Mouse (Mus musculus) kidney, embryonic 16.5 days (tissue): ENCODE measurements around the gene Gm49318. TPM values are rescaled to one million over a fixed set of nuclear protein-coding genes. Genes with fewer than 3 reads are reported as not detected.

Source experiments
- ATAC-seq: fragments of 200-750 bp; cut with Nextera tagmentation; 2 replicates; pipeline ENCODE4 v1.8.0; 2017; ENCODE audit warnings: moderate TSS enrichment; ENCODE audit not compliant: low FRiP score, low TSS enrichment
- H3K27ac ChIP-seq: fragments of 300-500 bp; sonication (generic); 2 replicates; pipeline ENCODE4 v1.5.1; 2014; ENCODE audit warnings: low read length
- H3K27me3 ChIP-seq: fragments of 300-500 bp; sonication (generic); 2 replicates; pipeline ENCODE4 v1.6.1; 2014; ENCODE audit warnings: low read length, control low read depth, mixed read lengths; ENCODE audit not compliant: insufficient read depth
- H3K36me3 ChIP-seq: fragments of 300-500 bp; sonication (generic); 2 replicates; pipeline ENCODE4 v1.6.1; 2014; ENCODE audit warnings: low read length, control low read depth, mixed read lengths; ENCODE audit not compliant: insufficient read depth
- H3K4me1 ChIP-seq: fragments of 300-500 bp; sonication (generic); 2 replicates; pipeline ENCODE4 v1.6.1; 2014; ENCODE audit warnings: low read length, control low read depth, mixed read lengths; ENCODE audit not compliant: insufficient read depth
- H3K4me2 ChIP-seq: fragments of 300-500 bp; sonication (generic); replicated peaks from 2 replicates; pipeline ENCODE4 v1.6.1; 2014; ENCODE audit warnings: low read depth, low read length
- H3K4me3 ChIP-seq: fragments of 300-500 bp; sonication (generic); 2 replicates; pipeline ENCODE4 v1.5.1; 2014; ENCODE audit warnings: mild to moderate bottlenecking, low read length
- H3K9ac ChIP-seq: fragments of 300-500 bp; sonication (generic); replicated peaks from 2 replicates; pipeline ENCODE4 v1.6.1; 2014; ENCODE audit warnings: low read length
- H3K9me3 ChIP-seq: fragments of 300-500 bp; sonication (generic); 2 replicates; pipeline ENCODE4 v1.6.1; 2016; ENCODE audit warnings: low read length, control low read depth
- WGBS: fragments of 180-500 bp; shearing (Covaris S2); extraction: QIAGEN DNeasy Blood & Tissue Kit; methylation state at CpG from one replicate; pipeline ENCODE4 v1.1.7; 2014; 5-methylcytosine and 5-hydroxymethylcytosine counted together
- polyA plus RNA-seq: library from polyadenylated mRNA; unstranded; fragments of >200 nt; fragmentation: Nextera tagmentation; extraction: Ambion mirVana; gene quantifications from 2 replicates; pipeline ENCODE4 v1.2.1, GENCODE M21; 2015

Gene Gm49318
- polyA plus RNA-seq, 1 experiment from 2014 or later: not detected

DNA sequence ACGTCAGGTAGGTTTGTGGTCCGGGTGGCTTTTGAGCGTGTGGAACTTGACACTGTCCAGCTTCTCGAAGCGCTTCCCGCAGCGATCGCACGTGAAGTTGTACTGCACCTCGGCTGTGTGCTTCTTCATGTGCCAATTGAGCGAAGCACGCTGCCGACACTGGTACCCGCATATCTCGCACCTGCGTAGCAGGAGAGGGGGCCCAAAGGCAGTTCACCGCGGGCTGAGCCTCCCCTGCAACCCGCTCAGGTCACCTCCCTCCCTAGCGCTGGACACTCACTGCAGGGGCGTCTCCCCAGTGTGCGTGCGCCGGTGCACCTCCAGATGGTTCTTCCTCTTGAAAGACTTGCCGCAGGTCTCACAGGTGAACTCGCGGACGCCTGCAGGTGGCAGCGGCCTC lies 15.3 kb downstream of the Gm49318 start:
- peaks cover 21% of the 10 kb centered on the region for H3K36me3 ChIP-seq
- ATAC-seq: no peak
- H3K4me2 ChIP-seq: no peak overlapping the region
- H3K4me3 ChIP-seq: no peak overlapping the region
- peaks cover 47% of the 10 kb centered on the region for H3K27me3 ChIP-seq
- H3K9ac ChIP-seq: no peak overlapping the region
- no peak overlapping the region for H3K27ac ChIP-seq
- H3K9me3 ChIP-seq: no peaks in the 10 kb centered on the region
- peaks cover 18% of the 10 kb centered on the region for H3K4me1 ChIP-seq
- 31% methylated on average over 29 of the region's 29 CpGs for WGBS

DNA sequence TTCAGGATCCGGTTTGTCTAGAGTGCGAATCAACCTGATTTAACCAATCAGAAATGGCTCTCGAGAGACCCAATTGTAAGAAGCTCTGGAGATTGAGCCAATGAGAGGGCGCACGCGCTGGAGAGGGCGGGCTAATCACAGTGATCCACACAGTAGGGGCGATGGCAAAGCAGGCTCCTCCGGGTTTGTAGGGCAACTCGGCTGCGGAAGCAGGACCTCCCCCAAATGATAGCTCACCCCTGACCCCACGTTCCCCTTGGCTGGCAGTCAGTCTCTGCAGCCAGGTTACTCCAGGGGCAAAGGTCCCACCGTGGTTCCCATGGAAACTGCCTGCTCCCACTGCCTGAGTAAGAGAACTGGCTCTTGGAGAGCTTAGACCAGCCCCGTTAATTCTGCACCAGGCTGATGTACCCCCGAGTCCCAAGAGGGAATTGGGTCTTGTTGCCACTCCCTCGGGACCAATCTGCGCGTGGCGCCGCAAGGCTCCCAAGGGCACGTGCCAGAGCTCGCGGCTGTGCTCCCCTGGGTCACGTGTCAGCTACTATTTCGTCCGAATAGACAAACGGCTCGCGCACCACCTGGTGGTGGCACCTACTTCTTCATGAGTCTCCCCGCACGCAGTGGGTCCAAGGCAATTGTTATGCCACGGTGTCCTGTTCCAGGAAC lies 16.5 kb downstream of the Gm49318 start:
- peaks cover 23% of the 10 kb centered on the region for H3K4me1 ChIP-seq
- peaks cover 59% of the 10 kb centered on the region for H3K27me3 ChIP-seq
- H3K4me2 ChIP-seq: peak overlapping the region; percentile 43
- no peak overlapping the region for H3K27ac ChIP-seq
- ATAC-seq: peak; percentile 39; the same call in 1 of the 2 replicates
- H3K9ac ChIP-seq: no peak overlapping the region
- H3K4me3 ChIP-seq: peak overlapping the region; percentile 3; the same call in 1 of the 2 replicates
- H3K9me3 ChIP-seq: no peaks in the 10 kb centered on the region
- WGBS: 2% methylated on average over 32 of the region's 32 CpGs
- H3K36me3 ChIP-seq: peaks cover 18% of the 10 kb centered on the region

DNA sequence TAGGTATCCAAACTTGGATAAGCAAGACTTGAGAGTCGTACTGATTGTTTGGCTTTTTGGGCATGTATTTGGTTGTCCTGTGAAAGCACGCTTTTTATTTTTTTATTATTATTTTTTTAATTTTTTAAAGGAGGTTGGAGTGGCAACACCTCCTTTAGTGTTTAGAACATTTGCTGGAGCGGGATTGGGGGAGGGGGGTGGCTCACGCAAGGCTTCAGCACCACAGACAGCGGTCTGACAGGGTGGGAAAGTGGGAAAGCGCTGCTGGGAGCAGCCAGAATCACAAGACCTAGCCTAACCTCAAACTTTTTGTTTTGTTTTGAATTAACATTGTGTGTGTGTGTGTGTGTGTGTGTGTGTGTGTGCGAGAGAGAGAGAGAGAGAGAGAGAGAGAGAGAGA lies 17.4 kb downstream of the Gm49318 start:
- H3K4me2 ChIP-seq: no peak overlapping the region
- no peak overlapping the region for H3K9ac ChIP-seq
- no peak overlapping the region for H3K27ac ChIP-seq
- peaks cover 13% of the 10 kb centered on the region; the same call in 1 of the 2 replicates for H3K36me3 ChIP-seq
- no peaks in the 10 kb centered on the region for H3K9me3 ChIP-seq
- peaks cover 67% of the 10 kb centered on the region for H3K27me3 ChIP-seq
- H3K4me1 ChIP-seq: peaks cover 23% of the 10 kb centered on the region
- WGBS: 30% methylated on average over 6 of the region's 7 CpGs
- ATAC-seq: no peak
- no peak overlapping the region for H3K4me3 ChIP-seq

DNA sequence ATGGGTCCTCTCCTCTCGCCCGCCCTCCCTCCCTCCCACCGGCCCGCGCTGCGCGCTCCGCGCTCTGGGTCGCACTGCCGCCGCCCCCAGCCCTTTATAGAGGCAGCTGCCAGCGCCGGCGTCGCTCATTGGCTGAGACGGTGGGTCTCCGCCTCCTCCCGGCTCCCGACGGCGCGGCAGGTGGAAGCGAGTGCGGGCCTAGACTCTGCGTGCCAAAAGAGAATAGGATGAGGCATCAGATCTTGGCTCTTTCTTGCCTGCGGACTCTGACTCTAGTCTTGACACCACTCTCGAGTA lies 19.2 kb downstream of the Gm49318 start, which contains the start of gene Elavl3:
Elavl3 (minus strand) TSS at position 66 of the 297 bp plus-strand sequence.
- H3K27ac ChIP-seq: no peak within 1 kb of the TSS
- WGBS: 2% methylated on average over 18 of the region's 28 CpGs
- no peak within 1 kb of the TSS for H3K9ac ChIP-seq
- no peaks in the 10 kb centered on the region for H3K9me3 ChIP-seq
- no peak for ATAC-seq
- H3K4me2 ChIP-seq: peak within 1 kb of the TSS; percentile 69
- H3K4me1 ChIP-seq: peaks cover 23% of the 10 kb centered on the region
- peak within 1 kb of the TSS; percentile 40 for H3K4me3 ChIP-seq
- peaks cover 67% of the 10 kb centered on the region for H3K27me3 ChIP-seq
- H3K36me3 ChIP-seq: no peaks in the 10 kb centered on the region

DNA sequence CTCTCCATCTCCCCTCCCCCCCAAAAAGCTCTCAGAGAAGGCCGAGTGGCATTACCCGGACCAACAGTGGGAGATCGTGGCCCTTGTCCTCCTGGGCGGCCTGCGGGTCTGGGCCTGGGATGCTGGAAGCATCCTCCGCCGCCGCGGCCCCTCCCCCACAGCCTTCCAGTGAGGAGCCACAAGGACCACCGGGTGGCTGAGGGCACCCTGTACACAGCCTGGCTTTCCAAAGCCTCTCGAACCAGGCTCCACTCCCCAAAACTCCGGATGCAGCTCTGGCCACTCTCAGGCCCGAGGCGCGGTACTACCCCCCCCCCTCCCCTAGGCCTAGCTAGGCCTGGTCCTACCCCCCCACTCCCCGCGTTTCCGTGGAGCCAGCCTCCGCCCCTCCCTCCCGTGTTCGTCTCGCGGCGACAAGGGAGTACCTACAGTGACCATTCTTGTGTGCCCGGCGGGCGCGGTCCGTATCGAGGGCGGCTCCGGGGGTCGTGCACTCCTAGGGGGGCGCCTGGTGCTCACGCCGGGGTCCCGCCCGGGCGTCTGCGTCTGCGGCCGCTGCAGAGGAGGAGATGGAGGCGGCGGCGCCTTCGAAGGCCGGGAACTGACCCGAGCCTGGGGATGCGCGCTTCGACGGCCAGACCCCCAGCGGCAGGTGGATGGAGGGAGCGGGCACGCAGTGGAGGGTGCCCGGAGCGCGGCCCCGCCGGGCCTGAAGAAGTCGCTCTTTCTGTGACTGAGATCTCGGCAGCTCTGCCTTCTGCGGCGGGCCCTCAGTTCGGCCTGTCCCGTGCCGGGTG lies 19.7 kb downstream of the Gm49318 start:
- under 1% methylated on average over 59 of the region's 67 CpGs for WGBS
- peaks cover 66% of the 10 kb centered on the region for H3K27me3 ChIP-seq
- peak overlapping the region; percentile 69 for H3K4me2 ChIP-seq
- H3K27ac ChIP-seq: no peak overlapping the region
- peaks cover 23% of the 10 kb centered on the region for H3K4me1 ChIP-seq
- H3K36me3 ChIP-seq: no peaks in the 10 kb centered on the region
- no peak overlapping the region for H3K9ac ChIP-seq
- no peak for ATAC-seq
- H3K9me3 ChIP-seq: no peaks in the 10 kb centered on the region
- peak overlapping the region; percentile 40 for H3K4me3 ChIP-seq

DNA sequence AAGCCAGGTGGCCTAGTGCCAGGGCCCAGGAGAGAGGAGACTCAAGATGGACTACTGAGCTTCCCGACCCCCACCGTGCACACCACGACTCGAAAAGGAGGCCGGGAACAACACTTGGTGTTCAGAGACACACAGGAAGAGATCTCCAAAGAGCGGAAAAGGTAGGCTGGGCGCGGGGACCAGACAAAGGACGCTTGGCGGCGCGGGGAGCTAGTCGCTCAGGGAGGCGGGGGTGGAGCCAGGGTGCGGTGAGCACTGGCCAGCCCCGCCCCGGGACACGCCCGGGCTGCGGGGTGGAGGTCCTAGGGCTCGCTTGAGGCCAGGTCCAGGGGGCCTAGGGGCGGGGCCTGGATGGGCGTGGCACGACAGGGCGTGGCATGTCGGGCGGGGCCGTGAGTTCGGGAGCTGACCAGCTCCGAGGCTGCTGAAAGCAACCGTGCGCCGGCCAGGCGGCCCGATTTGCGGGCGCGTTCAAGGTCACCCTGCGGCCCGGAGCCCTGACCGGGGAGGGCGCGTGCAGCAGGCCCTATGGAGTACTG lies 20.6 kb downstream of the Gm49318 start:
- Histone ChIP-seq H3K27ac (no peak overlapping the region), H3K4me1 (peaks cover 23% of the 10 kb centered on the region), H3K9ac (no peak overlapping the region), H3K4me3 (peak overlapping the region; percentile 40), H3K27me3 (peaks cover 60% of the 10 kb centered on the region), H3K36me3 (no peaks in the 10 kb centered on the region), H3K9me3 (no peaks in the 10 kb centered on the region), H3K4me2 (peak overlapping the region; percentile 69)
- WGBS: 1% methylated on average over 32 of the region's 43 CpGs
- ATAC-seq: peak; percentile 47; the same call in 1 of the 2 replicates

DNA sequence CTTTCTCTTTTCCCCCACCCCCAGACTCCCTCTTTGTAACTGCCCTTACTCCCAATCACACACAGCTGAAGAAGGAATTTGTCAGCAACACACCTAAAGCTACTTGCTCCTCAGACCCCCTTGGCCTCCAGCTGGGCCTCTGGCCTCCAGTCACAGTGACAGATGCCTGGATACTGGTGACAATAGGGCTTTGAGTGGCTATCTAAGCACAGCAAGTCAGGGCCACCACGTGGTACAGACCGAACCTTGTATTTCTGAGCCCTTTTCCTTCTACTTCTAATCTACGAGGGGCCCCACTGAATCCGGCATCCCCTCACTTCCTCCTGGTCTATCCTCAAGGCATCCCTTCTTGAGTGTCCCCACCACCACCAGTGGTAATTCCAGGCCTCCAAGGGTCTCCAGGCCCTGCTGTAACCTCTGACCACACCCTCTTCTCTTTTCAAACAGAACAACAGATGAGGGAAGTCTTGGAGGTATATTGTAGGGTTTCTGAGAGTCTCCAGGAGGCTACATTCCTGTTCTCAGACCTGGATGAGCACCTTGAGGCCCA lies 21.3 kb downstream of the Gm49318 start:
- no peaks in the 10 kb centered on the region for H3K9me3 ChIP-seq
- ATAC-seq: no peak
- H3K27me3 ChIP-seq: peaks cover 55% of the 10 kb centered on the region
- H3K36me3 ChIP-seq: no peaks in the 10 kb centered on the region
- no peak overlapping the region for H3K4me3 ChIP-seq
- no peak overlapping the region for H3K4me2 ChIP-seq
- WGBS: 65% methylated on average over 4 of the region's 4 CpGs
- H3K9ac ChIP-seq: no peak overlapping the region
- peaks cover 23% of the 10 kb centered on the region for H3K4me1 ChIP-seq
- no peak overlapping the region for H3K27ac ChIP-seq

DNA sequence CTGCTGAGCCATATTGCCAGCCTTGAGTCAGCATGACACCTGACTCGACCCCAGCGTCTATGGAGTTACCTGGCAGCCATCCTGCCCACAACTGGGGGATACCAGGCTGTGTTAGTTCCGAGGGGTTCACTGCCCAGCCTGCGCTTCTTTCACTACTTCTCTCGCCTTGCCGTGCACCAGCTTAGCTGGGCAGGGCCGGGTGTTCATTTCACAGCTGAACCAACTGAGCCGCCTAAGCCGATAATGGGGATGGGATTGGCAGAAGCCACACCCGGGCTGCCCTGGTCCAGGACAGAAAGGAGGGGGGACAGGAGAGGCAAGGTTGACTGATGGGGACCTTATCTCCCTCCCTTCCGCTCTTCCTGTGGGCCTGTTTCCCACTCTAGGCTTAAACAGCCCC lies 21.7 kb downstream of the Gm49318 start:
- Histone ChIP-seq H3K4me3 (no peak overlapping the region), H3K9ac (no peak overlapping the region), H3K4me2 (no peak overlapping the region), H3K27ac (no peak overlapping the region), H3K9me3 (no peaks in the 10 kb centered on the region), H3K36me3 (no peaks in the 10 kb centered on the region), H3K4me1 (peaks cover 18% of the 10 kb centered on the region), H3K27me3 (peaks cover 51% of the 10 kb centered on the region)
- WGBS: 78% methylated on average over 11 of the region's 11 CpGs
- ATAC-seq: no peak

DNA sequence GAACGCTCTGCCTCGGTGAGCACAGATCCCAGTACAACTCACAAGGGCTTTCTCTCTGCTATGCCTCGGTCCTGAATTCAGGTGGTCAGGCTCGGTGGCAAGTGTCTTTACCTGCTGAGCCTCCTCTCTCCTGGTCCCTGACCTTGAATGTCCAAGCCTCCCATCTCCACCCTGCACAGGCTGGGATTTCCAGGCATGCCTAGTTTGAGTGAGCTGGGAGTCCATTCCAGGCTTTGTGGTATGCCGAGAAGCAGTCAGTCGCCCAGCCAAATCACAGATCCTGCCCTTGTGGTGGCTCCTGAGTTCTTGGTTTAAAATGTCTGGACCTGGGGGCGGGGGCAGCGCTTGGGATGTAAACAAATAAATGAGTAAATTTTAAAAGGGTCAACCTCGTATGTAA lies 23.7 kb downstream of the Gm49318 start:
- WGBS: 47% methylated on average over 9 of the region's 9 CpGs
- Histone ChIP-seq H3K27ac (no peak overlapping the region), H3K9ac (no peak overlapping the region), H3K27me3 (peaks cover 36% of the 10 kb centered on the region), H3K9me3 (no peaks in the 10 kb centered on the region), H3K4me3 (no peak overlapping the region), H3K4me2 (no peak overlapping the region), H3K36me3 (no peaks in the 10 kb centered on the region), H3K4me1 (peaks cover 17% of the 10 kb centered on the region)
- no peak for ATAC-seq
